Mouse (Mus musculus) thymus, postnatal 14 days (tissue): ENCODE data around the gene Hsdl1.

Experiments
- DNase-seq: peaks from one replicate; pipeline ENCODE4 v3.0.0; 2021

Gene Hsdl1

DNA sequence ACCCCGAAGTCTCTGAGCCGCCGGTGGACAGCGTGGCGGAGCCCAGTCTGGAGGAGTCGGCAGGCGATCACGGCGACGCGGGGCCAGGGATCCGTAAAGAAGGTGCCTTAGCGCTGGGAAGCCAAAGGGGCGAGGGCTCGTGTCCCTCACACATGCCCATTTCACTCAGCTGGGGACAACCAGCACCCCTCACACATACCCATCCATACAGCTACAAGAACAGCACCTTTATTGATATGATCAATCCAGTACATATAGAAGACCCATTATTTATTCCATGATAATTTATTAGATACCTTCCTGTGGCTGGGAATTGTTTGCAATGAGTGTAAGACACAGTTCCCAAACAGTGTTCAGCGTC is 363 bp upstream of the Hsdl1 start:
- no peak for DNase-seq

DNA sequence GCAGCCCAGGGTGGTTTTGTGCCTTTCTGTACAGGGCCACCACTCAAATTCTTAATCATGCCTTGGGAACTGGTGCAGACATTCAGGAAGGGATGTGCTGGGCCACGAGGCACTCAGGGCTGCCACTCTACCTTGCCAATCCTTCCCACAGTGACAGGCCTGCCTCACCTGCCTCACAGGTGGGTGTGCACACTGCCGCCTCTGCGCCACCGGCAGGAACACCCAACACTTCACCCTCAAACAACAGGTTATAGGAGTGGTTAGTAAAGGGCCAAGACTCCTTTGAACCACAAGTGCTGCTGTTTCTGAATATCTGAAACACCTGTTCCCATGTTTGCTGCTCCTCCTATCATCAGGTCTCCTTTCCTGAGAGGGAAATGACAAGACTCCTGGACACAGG is 2.6 kb downstream of the Hsdl1 start:
- DNase-seq: peak; percentile 48

DNA sequence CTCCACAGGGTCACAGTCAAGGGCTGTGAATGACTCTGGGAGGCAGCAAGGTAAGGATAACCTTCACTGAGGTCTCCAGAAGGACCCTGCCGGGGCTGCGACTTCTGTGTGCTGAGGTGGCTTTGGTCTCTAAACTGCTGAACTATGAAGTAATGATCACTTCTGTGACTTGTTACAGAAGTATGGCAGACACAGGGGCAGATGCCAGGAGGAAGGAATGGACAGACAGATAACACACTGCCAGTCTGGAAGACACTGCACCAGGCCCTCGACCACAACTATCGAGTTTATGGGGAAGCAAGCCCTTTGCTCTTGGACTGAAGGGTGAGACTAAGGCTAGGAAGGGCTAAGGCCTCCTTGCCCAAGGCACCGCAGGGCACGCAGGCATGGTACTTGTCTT is 3.8 kb downstream of the Hsdl1 start:
- no peak for DNase-seq

DNA sequence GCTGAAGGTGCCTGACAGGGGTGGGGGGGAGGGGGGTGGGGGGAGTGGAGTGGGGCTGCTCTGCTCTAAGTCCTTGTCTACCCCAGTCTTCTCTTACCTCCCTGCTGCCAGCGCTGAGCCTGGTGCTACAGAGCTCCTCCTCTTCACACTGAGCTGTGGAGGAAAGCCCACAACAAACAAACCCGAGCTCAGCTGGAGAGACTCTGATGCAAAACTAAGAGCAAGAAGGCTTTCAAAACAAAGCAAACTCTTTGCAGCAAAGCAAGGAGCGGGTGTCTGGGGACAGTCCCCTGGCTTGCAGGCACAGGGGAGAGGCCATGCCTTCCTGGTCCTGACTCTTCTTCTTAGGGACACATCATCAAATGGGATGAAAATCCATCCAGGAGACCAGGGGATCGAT is 5.1 kb downstream of the Hsdl1 start:
- DNase-seq: peak; percentile 88

DNA sequence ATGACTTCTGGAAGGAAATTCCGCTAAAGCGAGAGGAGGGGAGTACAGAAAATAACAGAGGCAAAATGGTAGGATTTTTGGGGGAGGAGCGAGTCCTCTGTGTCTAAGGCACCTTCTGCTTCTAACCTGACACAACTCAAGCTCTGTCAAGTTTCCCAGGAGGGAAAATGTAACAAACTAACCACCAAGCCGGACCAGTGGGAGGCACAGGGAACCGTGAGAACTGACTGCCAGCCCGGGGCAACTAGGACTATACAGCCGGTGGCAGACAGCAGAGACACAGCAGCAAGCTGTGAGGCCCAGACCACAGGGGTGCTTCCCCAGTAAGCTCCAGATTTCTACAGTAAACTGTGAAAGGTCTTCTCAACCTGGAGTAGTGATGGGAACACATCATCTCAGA is 6.0 kb downstream of the Hsdl1 start:
- peak; percentile 48 for DNase-seq

DNA sequence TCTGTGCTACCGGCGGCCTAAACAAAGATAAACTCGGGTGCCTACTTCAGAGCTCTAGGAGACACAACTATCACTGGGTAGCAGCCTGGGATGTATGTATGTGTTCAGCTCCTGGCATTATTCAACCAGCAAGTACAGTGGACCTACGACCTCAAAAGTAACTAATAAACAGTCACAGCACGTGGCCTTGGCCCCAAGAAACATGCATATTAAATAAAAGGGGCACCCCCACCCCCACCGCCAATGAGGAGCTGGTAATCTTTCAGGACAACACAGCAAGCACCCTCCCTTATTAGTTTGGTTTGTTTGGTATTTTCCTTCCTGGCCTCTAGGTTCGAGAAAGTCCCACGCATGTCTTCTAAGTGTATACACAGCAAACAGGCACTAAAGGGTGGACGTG is 6.7 kb downstream of the Hsdl1 start:
- DNase-seq: no peak

DNA sequence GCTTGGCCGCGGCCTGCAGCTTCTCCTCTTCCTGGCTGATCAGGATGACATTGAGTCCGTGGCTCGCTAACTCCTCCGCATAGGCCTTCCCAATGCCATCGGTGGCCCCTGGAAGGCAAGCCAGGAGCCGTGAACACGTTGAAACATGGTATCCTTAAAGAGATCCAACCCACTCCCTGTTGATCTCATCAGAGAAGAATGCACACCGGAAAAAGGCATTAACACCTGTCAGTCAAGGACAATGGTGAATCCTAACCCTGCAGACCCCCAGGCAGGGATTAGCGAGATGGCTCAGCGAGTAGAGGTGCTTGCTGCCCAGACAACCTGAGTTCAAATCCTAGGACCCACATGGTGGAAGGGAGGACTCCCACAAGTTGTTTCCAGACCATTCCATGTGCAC is 8.6 kb downstream of the Hsdl1 start:
- DNase-seq: no peak

DNA sequence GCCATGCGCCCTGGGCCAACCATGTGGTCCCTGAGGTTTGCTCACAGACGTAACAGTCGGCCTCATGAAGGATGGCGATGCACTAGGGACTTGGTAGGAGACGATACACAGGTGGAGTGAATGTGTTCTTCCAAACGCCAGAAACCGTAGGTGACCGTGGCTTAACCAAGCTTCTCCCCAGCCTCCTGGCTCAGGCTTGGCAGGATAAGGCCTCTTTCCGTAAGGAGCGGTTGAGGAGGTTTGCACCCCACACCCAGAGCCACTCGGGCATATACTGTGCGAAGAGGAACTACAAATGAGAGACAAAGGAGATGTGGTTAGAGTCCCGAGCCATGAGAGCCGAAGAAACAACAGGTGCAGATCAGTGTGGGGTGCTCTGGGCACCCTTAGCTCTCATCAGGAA is 11.1 kb downstream of the Hsdl1 start:
- peak; percentile 66 for DNase-seq

DNA sequence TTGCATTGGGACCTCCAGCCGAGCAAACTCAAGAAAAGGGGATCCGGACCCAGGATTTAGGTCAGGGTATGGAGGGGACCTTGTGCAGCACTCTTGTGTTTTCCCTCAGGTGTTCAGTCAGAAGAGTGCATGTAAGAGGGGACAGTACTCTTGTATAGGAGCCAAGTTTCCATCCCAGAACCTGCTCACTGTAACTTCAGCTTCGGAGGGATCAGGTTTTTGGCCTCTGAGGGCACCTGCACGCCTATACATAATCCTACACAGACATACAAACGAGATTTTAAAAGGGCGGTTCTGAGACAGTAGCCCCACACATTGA is 15.6 kb downstream of the Hsdl1 start:
- no peak for DNase-seq

DNA sequence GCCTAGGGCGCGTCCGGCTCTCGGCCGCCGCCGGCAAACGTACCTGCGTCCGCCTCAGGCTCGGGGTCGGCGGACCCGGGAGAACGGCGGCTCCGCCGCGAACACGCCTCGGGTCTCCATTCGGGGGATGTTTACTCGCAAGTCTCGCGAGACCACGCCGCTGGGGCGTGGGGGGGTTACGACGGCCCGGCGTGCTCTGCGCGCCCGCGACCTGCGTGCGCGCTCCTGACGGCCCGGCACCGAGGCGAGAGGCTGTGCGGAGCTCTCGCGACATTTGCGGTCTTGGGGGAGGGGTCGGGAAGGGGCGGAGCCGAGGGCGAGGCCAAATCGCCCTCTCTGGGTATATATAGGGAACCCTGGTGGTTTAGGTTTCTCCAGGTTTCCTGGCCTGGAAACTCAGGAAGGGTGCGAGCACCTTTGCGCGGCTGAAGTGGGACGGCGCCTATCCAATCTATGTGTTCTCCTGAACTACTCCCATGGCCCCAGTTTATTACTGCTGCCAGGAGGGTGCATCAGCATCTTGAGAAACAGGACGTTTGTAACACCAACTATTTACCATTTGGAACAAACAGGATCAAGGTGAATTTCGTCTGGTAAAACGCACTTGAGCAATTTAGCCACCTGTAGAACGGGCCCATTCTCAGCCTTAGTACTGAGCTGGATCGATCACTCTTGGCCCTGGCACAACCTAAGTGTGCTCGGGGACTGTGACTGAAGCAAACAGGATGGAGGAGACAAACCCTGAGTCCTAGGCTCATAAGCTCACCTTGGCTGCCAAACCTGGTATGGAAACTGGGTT is 16.2 kb downstream of the Hsdl1 start, which contains the start of gene Mbtps1:
TSS of gene Mbtps1 (minus strand) at position 133 of the 799 bp plus-strand sequence.
- DNase-seq: peak; percentile 99

DNA sequence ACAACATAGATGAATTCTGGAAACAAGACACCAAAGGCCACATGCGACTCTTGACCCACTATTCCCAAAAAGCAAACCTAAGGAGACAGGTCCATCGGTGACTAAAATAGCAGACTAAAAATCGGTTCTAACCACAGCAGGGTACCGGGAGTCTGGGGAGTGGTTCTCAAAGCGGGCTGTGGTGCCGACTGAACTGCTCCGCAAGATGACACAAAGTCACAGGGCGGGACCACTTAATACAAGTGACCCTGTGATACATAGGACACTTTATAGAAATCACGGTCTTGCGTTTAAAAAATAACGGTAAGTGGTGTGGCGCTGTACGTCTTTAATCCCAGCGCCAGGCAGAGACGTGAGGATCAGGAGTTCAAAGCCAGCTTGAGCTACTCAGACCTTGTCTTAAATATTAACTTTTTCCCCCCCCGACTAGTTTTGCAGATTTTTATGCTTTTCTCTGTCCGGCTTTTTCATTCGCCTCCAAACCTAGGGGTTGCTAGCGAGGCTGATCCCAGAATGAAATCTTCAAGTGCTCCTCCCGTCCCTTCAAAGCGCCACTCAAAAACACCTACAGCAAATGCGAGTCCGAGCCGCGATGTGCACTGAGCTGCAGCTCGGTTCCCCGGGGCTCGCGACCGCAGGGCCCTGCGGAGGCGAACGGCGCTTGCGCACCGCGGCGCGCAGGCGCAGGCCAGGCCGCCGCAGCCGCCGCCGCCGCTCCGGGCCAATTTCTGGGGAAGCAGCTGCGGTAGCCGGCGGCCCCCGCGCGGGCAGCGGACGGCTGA is 17.0 kb downstream of the Hsdl1 start:
- peak; percentile 89 for DNase-seq

DNA sequence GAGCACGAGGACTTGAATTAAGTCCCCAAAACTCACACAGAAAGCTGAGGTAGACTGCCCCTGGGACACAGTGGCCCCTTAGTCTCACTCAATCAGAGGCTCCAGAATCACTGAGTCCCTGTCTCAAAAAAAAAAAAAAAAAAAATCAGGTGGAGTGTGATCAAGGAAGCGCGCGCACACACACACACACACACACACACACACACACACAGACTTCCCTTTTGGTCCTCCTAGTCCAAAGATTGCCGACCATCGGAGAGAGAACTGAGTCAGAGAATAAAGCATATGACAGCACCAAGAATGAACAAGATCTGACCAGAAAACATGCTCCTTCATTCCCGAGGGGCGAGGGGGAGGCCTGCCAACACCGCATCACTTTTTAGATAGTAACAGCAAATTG is 17.9 kb downstream of the Hsdl1 start:
- no peak for DNase-seq

DNA sequence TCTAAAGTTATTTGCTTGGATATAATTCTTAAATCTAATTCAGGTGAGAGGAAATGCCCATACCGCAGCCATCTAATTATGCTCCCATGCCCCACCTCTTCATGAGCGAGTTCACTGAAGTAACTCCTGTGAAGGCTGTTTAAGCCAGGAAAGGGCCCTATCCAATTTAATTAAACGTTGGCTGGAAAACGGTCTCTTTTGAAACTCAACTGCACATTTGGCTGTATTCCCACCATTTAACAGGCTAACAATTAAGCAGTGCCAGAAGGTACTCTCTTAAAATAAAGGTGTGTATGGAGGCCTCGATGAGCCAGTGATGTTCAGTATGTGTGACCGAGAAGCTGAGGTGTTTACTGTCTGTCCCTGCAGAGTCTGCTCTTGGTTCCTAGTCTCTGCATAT is 19.1 kb downstream of the Hsdl1 start:
- no peak for DNase-seq

DNA sequence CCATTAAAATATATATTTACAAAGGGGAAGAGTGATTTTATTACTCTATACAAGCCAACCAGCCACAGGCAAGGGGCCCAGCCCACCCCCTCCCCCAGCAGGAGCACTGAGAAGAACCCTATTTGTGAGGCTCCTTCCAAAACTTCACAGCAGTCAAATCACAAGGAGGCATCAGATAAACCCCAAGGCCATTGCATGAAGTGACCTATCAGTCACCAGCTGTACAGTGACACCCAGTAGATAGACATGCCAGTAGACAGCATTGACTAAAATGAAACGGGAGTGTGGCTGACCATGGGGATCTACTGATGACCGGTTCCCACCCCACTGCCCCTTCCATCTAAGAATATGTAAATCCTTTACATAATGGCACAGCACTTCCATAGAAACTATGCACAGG is 22.0 kb downstream of the Hsdl1 start:
- DNase-seq: no peak

DNA sequence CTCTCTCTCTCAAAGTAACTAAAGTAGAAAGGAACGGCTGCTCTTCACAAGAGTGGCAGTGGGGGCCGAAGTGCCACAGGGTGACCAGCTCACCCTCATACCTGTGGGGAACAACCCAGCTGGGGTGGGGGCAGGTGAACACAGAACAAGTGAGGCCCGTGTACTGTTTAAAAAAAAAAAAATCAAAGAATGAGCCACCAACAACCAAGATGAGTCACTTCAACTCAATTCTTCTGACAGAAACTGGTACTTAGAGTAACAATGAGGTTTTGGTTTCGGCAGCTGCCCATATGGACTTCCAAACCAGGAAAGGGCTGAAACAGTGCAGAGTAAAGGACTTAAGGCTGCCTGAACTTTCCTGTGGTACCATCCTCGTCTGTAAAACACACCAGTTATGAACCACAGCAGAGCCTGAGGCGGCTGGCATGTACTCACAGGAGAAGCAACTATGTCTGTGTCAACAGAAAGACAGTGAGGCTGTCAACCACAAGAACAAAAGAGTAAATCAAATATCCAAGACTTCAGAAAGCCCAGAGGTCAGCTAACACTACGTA is 26.3 kb downstream of the Hsdl1 start:
- DNase-seq: no peak

DNA sequence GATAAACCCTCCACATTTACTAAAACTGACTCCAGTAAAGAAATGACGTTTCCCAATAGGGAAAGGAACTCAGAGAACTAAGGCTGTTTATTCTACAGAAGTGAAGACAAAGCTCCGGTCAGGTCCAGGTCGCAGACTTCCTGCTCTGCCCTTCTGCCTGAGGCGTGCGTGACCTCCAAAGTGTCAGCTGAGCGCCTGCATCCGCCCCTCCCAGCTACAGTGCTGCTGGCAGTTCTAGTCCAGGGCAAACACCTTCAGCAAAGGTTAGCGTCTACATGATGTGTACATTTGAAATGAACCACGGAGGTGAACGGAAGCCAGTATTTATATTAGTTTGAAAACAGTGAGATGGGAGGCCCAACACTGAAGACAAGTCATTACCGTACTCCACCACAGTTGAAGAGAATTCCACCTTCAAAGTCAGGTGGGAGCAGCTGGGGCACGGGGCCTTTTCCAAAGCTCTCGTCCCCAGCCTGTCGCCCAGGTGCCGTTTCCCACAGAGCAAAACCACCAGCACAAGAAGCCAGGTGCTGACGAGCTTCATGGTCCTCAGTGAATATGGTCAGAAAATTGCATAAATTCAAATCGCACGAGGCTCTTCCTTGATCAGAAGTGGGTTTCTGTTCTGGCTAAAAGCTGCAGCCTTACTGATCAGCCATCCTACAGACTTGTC is 27.8 kb downstream of the Hsdl1 start:
- DNase-seq: no peak

DNA sequence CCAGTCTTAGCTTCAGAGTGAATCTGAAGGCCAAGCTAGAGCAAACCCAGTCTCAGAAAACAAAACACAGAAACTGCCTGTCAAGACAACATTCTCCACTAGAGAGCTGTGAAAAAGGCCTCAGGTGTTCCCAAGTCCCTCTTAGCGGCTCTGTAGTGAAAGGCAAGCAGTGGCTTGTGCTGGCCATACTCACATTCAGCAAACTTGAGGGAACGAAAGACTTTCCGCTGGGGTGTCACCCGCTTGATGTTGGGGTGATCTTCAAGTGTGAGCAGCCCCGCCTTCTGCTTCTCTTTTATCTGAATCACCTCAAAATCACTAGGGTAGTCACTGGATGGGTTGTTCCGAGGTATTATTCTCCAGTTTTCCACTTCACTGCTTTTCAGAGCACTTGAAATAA is 29.2 kb downstream of the Hsdl1 start:
- DNase-seq: no peak

DNA sequence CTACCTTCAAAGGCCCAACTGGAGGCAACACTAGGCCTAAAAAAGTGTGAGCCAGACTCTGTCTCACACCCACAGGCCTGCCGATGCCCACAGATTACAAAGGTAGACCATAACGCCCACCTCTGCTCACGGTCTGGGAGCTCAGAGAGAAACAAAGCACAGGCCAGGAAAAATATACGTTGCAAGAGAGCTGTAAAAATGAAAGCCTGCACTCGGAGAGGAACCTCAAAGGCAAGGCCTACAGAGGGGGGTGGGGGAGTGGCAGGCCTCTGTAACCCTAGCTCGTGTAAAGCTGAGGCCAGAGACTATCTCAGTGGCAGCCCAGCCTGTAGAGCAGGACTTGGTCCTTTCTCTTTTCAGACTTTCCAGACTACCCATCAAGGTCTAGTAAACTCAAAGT is 29.8 kb downstream of the Hsdl1 start:
- DNase-seq: no peak

DNA sequence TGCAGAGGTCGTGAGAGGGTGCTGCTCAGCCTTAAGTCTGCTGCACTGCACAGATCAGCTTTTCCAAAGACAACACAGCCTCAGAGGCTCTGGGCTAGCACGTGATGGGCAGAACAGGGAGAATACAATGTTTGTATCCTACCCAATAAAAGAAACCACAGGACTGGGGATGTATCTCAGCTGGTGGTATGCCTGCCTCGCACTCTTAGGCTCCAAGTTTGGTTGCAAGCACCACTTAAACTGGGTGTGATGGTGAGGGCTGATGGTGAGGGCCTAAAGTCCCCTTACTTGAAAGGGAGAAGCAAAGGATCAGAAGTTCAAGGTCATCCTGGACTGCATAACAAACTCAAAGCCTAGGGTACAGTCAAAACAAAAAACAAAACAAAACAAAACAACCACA is 30.4 kb downstream of the Hsdl1 start:
- DNase-seq: no peak

DNA sequence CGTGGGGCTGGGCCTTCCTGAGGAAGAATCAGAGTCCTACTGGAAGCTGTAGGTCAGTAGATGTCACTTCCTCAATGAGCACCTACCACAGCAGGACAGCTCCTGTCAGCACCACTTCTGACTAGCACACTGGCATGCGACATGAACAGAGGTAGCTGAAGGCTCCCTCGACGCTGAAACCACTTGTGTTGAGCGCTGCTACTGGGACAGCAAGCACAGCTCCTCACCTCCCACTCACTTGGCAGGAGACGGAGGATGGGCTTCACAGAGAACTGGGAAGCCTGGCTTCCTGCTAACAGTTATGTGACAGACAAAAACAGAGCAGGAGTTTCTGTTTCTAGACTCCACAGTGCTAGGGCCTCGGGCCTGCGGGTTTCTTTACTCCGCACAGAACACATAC is 43.0 kb downstream of the Hsdl1 start:
- no peak for DNase-seq

DNA sequence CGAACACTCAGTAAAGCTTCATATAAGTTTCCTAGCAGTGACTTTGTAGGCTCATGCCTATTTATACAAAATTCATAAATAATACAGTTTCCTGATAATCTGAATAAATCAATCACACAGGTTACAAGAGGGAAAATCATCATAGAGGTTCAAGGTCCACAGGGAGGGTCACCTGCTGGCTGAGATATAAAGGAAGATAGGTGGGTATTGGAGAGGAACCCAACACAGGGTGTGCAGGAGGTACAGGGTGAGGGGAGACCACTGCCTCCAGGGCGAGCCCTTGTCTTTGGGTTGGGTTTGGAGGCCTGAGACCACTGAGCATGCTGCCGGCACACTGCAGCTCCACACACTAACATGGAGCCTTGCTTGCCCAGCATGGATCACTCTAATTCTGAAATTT is 43.6 kb downstream of the Hsdl1 start:
- DNase-seq: no peak

DNA sequence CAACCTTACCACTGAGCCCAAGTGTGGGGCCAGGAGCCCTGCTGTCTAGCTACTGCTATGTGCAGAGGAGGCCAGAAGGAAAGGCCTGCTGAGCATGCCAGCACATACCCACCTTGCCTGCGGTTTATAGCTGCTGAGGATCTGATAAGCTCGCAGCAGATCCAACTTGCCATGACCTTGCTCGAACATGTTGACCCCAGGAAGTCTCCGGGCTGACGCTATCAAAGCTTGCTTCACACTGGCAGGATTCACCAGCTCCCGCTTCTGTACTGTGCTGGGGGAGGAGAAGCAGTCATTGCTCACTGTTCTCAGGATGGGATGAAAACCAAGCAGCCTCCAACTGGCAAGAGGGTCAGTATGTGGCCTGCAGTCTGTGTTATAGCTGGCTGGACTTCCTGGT is 44.0 kb downstream of the Hsdl1 start:
- no peak for DNase-seq

DNA sequence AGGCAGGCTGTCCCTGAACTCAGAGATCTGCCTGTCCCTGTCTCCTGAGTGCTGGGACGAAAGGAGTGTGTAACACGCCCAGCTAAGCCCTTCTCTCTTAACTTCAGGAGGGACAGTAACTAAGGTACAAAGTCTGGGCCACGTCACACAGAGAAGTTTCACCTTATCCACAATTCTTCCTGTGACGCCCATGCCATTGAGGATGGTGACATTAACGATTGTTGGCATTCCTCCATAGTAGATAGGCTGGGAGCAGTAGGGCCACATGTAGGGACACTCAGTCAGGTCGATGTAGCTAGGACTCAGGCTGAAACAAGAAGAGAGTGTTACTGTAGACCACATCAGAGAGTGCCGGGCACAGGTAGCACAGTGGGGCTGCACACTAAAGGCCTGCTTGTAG is 46.2 kb downstream of the Hsdl1 start:
- DNase-seq: no peak

DNA sequence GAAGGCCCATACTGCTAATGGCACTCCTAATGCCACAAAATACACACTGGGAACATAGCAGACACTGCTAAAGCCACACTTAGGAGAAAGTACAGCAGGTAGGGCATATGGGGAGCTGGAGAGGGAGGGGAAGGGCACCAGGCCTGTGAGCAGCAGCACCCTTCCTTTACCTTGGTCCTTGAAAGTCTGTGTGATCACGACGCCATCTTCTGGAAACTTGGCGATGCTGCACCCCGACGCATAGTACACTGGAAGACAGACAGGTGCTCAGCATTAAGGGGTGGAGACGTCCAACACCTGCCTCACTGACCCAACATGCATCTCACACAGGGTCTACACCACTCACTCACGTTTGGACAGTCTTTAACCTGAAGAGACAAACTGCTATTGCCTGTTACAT is 54.9 kb downstream of the Hsdl1 start:
- DNase-seq: no peak
